Mouse (Mus musculus): ENCODE data around the gene Cps1. TPM values are rescaled to one million over a fixed set of nuclear protein-coding genes. Genes with fewer than 3 reads are reported as not detected.

The Cps1 gene
- polyA plus RNA-seq, 1 experiment from 2014 or later: 56.7 TPM

DNA sequence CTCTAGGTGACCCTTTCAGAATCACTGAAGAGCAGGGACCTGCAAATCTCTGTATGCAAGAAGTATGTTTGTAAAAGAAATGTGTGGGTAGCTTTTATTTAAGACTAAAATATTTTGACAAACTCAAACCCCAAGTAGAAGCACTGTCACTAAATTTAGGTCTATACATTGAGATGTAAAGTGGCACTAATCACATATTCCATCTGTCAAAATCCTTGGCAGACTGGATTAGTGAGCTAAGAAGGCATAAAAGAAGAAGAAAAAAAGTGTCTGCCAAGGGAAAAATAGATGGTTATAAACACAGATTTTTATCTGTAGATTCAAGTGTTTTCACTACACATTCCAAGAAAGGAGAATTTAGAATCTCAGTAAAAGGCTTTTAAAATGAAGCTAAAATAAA lies 145.6 kb downstream of the Cps1 start:
- no peak overlapping the region for H3K27ac ChIP-seq (ENCODE audit: low read length)
- no peaks in the 10 kb centered on the region for H3K4me1 ChIP-seq (ENCODE audit: control insufficient read depth, insufficient read depth, low read length)
- H3K4me2 ChIP-seq (ENCODE audit: low read depth, low read length): no peak overlapping the region
- H3K27me3 ChIP-seq (ENCODE audit: control insufficient read depth, insufficient read depth, low read length): no peaks in the 10 kb centered on the region
- no peak overlapping the region for H3K9ac ChIP-seq (ENCODE audit: low read length)
- no peaks in the 10 kb centered on the region for H3K36me3 ChIP-seq (ENCODE audit: control insufficient read depth, insufficient read depth, low read length)
- ATAC-seq (ENCODE audit: insufficient read depth, low FRiP score): no peak
- H3K9me3 ChIP-seq (replicated peaks; ENCODE audit: control insufficient read depth, low read length): no peaks in the 10 kb centered on the region
- H3K4me3 ChIP-seq (replicated peaks; ENCODE audit: low read length): no peak overlapping the region

DNA sequence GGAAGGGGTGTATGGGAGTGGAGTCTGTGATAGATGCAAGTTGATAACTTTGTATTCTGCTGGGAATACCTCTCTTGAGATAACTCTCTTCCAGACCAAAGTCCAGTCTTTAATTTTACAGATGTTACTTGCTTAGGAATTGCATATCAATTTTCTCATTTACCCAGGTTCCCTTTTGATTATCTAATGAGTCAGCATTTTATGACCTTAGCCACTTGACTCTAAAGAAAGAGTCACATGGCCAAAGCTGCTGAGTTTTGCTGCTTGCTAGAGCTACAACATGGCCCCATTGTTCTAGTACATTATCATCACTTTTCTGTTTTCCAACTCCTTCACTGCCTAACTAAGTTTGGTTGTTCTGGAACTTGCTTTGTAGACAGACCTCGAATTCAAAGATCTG lies 153.4 kb downstream of the Cps1 start:
- no peak for ATAC-seq (ENCODE audit: insufficient read depth, low FRiP score)
- no peaks in the 10 kb centered on the region for H3K9me3 ChIP-seq (replicated peaks; ENCODE audit: control insufficient read depth, low read length)
- H3K9ac ChIP-seq (ENCODE audit: low read length): no peak overlapping the region
- no peaks in the 10 kb centered on the region for H3K27me3 ChIP-seq (ENCODE audit: control insufficient read depth, insufficient read depth, low read length)
- H3K27ac ChIP-seq (ENCODE audit: low read length): no peak overlapping the region
- WGBS: 81% methylated on average over 1 of the region's 1 CpGs
- no peaks in the 10 kb centered on the region for H3K36me3 ChIP-seq (ENCODE audit: control insufficient read depth, insufficient read depth, low read length)
- H3K4me2 ChIP-seq (ENCODE audit: low read depth, low read length): no peak overlapping the region
- H3K4me1 ChIP-seq (ENCODE audit: control insufficient read depth, insufficient read depth, low read length): no peaks in the 10 kb centered on the region
- H3K4me3 ChIP-seq (replicated peaks; ENCODE audit: low read length): no peak overlapping the region

Other genes starting within 250 kb of the Cps1 start
- 20.9 and 498 TPM in 2 replicates for gene Myl1, start 177.6 kb upstream of the Cps1 start, polyA plus RNA-seq (2015; fragmentation: Nextera tagmentation; extraction: Ambion mirVana)
- gene Lancl1, start 84.2 kb upstream of the Cps1 start, polyA plus RNA-seq (2015; fragmentation: Nextera tagmentation; extraction: Ambion mirVana): 77.7 and 85.9 TPM in 2 replicates

Data from stomach, embryonic 16.5 days (tissue).